Mouse (Mus musculus) kidney, adult 18-20 months (tissue): Measurements from ENCODE around the gene Ltk.
"Not testable (repeated sequence)": the region's sequence is repeated elsewhere in the genome, so short reads cannot be mapped to it uniquely, and the experiment has no call there.

ENCODE experiments used
- DNase-seq: peaks from one replicate; pipeline ENCODE4 v3.0.0; 2021

Gene Ltk

DNA sequence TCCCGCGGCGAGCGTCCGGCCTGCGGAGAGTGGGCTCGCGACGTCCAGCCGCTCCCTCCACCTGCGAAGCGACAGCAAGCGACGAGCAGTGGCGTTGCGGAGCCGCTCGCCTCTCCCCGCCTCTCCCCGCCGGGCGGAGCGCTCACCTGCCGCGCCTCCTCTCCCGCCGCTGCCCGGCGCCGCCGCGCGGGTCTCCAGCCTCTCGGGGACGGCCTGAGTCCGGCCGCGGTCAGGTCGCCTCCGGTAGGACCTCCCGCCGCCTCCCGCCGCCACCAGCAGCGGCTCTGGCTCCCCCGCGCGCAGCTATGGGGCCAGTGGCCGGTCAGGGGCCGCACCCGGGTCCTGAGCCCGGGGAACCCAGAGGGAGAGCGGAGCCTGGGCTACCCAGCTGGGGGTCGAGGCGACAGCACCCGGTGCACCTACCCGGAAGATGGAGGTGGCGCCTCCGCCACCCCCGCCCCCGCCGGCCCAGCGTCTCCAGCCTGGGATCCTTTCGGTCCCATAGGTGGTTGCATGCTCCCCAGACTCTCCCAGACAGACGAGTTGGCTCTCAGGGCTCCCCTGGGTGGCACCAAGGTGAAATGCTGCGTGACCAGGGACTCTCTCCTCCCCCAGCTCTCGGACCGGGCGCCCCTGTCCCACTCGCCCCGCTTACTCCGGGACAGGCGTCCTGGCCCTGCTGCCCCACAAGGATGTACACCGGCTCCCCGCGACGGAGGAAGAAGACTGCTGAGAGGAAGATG is 2.0 kb downstream of the Ltk start:
- DNase-seq, result peak; percentile 62

DNA sequence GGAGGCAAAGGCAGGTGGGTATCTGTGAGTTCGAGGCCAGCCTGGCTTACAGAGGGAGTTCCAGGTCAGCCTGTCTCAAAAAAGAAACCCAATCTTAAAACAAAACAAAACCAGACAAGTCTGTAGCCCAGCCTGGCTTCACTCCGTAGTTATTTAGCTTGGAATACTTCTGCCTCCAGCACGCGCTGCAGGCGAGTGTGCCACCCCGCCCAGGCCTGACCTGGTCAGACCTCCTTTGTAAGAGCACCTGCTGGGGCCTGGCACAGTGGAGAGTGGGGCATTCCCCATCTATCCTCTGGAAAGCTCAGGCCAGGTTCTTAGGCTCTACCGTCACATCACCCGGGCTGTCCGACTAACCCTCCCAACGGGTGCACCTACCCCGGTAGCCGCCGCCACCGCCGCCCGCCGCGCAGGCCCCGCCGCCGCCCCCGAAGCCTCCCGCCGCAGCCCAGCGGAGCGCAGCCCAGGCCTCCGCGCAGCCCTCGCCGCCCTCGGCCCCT is 2.6 kb downstream of the Ltk start:
- peak; percentile 31 for DNase-seq

DNA sequence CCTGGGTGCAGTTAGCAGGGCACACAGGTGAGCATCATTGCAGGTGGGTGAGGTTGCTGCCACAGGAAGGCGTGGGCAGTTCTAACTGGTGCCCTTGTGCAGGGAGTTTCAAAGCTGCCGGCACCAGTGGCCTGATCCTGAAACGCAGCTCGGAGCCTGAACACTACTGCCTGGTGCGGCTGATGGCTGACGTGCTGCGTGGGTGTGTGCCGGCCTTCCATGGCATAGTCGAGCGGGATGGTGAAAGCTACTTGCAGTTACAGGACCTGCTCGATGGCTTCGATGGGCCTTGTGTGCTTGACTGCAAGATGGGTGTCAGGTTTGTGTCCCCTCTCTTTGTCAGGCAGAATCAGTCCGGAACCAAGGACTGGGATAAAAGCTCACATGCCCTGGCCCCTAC is 11.0 kb downstream of the Ltk start:
- no peak for DNase-seq

- DNase-seq, result no peak
These were observed 12.7 kb downstream of the Ltk start for GRCm38 (mm10) chr2:119747554-119747953.

GRCm38 (mm10) chr2:119745281-119745680 is 14.9 kb downstream of the Ltk start:
- no peak for DNase-seq

DNA sequence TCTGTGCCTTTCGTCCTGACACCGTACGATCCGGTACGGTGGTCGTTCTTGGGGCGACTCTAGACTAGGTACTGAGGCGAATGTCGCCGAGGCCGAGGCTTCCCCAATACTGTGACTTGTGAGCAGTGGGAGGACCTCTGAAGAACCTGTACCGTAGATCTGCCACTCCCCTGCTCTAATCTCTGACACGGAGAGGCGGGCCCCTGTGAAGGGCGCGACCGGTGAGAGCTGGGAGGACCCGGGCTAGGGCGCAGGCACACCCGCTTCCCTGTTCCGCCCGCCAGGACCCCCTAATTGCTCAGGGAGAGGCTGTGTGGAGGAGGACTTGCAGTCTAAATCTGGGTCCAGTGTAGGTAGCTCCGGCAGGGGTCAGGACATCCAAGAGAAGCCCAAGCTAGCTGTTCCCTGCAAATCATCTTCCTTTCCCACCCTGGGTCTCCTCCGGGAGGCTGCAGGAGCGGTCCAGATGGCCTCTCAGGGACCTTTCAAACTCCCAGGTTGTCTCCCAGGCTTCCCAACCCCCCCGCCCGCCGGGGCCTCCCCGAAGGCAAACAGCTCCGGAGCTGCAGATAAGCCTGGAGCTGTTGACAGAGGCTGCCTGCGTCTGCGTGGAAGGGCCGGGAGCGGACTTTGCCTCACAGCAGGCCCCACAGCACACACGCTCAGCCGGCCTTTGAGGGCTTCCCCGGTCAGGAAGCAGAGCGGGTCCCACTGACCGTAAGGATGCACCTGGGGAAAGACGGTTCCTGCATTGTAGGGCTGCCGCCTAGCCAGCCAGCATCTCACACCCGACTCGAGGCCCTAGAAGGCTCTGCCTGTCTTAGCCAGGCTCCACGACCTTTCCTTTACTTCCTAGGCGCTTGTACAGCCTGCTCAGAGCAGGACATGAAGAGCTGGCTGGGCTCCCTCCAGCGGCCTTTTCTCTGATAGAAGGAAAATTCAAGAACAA is 15.8 kb downstream of the Ltk start:
- peak; percentile 51 for DNase-seq

DNA sequence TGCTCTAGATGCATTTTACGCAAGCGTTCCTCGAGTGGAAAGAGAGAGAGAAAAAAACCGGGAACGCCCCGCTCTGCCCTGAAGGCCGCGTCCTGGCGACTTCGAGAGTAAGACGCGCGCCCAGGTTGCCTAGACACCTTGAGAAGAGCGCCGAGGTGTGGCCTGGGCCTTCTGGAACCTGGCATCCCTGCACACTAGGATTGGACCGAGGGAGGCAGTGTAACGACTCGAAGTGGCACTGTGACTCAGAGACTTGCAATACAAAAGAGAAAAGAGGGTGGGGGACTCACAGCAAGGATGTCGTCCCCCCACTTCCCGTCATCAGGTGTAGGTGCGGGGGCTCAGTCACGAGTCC is 16.4 kb downstream of the Ltk start:
- no peak for DNase-seq

GRCm38 (mm10) chr2:119743176-119743807 is 16.9 kb downstream of the Ltk start:
- no peak for DNase-seq

DNA sequence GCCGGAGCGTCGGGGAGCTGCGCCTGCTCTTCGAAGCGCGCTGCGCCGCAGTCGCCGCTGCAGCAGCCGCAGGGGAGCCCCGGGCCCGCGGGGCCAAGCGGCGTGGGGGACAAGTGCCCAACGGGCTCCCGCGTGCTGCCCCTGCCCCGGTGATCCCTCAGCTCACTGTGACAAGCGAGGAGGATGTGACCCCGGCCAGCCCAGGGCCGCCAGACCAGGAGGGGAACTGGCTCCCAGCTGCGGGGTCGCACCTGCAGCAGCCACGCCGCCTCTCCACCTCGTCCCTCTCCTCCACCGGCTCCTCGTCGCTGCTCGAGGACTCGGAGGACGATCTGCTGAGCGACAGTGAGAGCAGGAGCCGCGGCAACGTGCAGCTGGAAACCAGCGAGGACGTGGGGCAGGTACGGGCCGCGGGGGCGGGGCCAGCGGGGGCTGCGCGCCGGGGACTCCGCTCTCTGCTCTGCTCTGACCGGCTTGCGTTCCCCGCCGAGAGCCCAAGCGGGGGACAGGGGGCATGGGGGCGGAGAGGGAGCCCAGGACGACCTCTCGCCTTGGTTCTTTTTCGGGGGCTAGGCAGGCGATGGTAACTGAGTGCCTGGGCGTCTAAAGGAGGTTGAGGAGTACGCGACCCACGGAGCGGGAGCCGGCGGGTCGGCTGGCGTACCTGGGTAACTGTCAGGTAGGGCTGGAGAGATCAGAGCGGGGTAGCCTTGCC is 17.6 kb downstream of the Ltk start:
- peak; percentile 54 for DNase-seq

GRCm38 (mm10) chr2:119741581-119742411 is 18.4 kb downstream of the Ltk start, which contains the start of gene Itpka:
Gene Itpka (plus strand): TSS chr2:119742337.
- peak; percentile 65 for DNase-seq

DNA sequence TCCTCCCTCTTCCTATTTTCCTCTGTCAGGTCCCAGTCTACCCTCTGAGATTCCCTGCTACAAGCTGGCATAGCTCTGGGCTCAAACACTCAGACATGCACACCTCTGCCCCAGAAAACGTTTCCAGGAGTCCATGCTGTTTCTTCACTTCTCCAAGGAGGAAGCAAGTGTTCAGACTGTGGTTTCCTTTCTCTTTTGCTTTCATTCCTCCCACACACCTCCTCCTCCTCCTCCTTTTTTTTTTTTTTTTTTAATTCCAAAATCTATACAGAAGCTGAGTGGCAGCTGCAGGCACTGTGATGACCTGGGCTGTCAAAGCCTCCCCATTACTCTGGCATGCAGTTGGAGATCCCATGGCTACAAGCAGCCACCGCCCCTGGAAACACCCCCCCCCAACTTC is 19.7 kb downstream of the Ltk start:
- DNase-seq, result no peak

DNA sequence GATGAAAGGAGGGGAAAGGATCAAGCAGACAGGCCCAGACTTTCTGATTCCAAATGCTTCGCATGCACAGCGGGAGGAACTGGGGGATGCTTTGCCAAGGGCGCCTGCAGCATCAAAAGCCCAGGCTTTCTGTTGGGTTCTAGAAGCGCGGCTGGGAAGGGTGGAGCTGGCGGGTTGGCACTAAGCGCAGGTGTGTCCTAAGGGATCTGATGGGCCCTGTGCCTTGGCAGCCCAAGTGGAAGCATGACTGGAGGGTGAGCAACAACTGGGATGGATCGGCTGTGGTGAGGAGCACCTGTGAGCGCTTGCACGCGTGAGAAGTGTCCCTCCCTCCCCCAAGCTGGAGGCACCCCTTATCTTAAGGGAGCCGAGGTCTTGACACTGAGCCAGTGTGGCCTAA is 23.1 kb downstream of the Ltk start:
- no peak for DNase-seq

GRCm38 (mm10) chr2:119730735-119731134 is 29.5 kb downstream of the Ltk start:
- no peak for DNase-seq

GRCm38 (mm10) chr2:119727762-119728416 is 32.3 kb downstream of the Ltk start:
- DNase-seq, result no peak

DNA sequence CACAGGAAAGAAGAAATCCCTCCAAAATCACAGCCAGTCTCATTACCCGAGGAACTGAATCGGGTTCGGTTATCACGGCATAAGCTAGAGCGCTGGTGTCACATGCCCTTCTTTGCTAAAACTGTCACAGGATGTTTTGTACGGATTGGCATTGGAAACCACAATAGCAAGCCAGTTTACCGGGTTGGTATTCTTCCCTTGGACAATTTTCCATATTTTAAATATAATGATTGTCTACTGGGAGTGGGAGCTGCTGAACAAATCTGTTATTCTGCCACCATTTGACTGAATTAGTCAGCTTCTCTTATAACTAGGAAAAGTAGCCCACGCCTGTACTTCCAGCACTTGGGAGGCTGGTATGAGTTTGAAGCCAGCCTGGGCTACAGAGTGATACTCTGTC is 39.2 kb downstream of the Ltk start:
- no peak for DNase-seq

DNA sequence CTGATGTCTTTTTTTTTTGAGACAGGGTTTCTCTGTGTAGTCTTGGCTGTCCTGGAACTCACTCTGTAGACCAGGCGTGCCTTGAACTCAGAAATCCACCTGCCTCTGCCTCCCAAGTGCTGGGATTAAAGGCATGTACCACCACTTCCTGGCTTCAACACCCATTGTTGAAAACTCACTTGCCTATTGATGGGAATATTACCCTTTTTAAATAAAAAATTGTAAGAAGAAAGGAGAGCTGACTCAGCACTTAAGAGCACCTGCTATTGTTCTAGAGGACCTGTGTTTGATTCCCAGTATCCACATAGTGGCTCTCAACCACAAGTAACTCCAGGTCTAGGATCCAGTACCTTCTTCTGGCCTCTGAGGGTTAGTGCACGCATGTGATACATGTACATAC is 44.4 kb downstream of the Ltk start:
- DNase-seq, result not testable (repeated sequence)

DNA sequence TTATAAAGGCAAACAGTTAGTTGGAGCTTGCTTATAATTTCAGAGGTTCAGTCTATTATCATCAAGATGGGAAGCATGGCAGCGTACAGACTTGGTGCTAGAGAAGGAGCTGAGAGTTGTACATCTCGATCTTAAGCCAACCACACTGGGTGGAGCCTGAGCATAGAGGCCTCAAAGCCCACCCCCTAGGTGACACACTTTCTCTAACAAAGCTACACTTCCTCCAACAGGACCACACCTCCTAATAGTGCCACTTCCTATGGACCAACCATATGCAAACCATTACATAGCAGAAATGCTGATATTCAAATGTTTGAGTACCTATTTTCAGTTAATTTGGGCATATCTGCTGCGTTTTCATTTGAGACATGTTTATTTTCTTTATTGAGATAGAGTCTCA is 50.2 kb downstream of the Ltk start:
- DNase-seq, result no peak

DNA sequence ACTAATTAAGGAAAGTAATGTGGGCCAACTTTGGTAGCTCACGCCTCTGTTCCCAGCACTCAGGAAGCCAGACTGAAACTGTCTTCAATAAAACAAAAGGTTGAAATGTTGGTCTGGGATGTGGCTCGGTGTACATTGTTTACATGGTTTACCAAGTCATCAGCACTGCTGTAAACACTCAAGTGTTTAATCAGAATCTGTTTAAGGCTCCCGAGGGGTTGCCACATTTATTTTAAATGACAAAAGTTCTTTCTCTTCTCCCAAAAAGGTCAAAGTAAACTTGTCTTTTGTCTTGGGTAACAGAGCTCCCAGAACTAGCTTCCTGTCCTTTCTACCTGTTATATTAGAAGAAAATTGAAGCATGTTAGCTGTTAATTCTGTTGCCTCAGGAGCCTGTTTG is 52.6 kb downstream of the Ltk start:
- DNase-seq, result no peak

DNA sequence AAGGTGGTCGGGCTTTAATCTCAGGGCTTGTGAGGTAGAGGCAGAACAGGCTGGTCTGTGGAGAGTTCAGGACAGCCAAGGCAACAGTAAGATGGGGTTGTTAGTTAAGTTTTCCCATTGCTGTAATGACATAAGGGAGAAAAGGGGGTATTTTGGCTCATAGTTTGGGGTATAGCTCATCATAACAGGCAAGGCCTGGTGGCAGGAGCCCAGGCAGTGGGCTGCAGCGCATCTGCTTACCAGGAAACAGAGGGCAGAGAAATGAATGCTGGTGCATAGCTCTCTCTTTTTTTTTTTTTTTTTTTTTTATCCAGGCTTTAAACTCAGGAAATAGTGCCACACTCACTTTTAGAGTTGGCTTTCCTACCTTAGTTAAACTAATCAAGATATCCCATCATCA is 57.1 kb downstream of the Ltk start:
- DNase-seq, result no peak
